Mouse (Mus musculus) heart, embryonic 13.5 days (tissue): ENCODE measurements at regions not wholly inside any gene's neighbourhood (a gene's known extent, or its start where the extent isn't known, plus 50 kb on each side); places are given as distances from the start of the nearest gene placed in this dataset.

Experiments used
- ATAC-seq: fragments of 200-750 bp; cut with Nextera tagmentation; 2 replicates; pipeline ENCODE4 v1.8.0; 2017; ENCODE audit warnings: moderate TSS enrichment; ENCODE audit not compliant: insufficient number of reproducible peaks, low FRiP score, low TSS enrichment; ENCODE audit errors: extremely low read depth
- H3K27ac ChIP-seq: fragments of 300-500 bp; sonication (generic); replicated peaks from 2 replicates; pipeline ENCODE4 v1.5.1; 2015; ENCODE audit warnings: moderate library complexity, mild to moderate bottlenecking, inconsistent platforms
- H3K27me3 ChIP-seq: fragments of 300-500 bp; sonication (generic); replicated peaks from 2 replicates; pipeline ENCODE4 v1.6.1; 2015; ENCODE audit warnings: mild to moderate bottlenecking, inconsistent platforms
- H3K36me3 ChIP-seq: fragments of 300-500 bp; sonication (generic); 2 replicates; pipeline ENCODE4 v1.6.1; 2015; ENCODE audit warnings: mild to moderate bottlenecking, inconsistent platforms
- H3K4me1 ChIP-seq: fragments of 300-500 bp; sonication (generic); 2 replicates; pipeline ENCODE4 v1.6.1; 2015; ENCODE audit warnings: inconsistent platforms
- H3K4me2 ChIP-seq: fragments of 300-500 bp; sonication (generic); 2 replicates; pipeline ENCODE4 v1.6.1; 2015; ENCODE audit warnings: inconsistent platforms, mild to moderate bottlenecking, moderate library complexity
- H3K4me3 ChIP-seq: fragments of 300-500 bp; sonication (generic); 2 replicates; pipeline ENCODE4 v1.5.1; 2015; ENCODE audit warnings: moderate library complexity, mild to moderate bottlenecking, inconsistent platforms
- H3K9ac ChIP-seq: fragments of 300-500 bp; sonication (generic); 2 replicates; pipeline ENCODE4 v1.6.1; 2015; ENCODE audit warnings: inconsistent platforms, mild to moderate bottlenecking, moderate library complexity
- H3K9me3 ChIP-seq: fragments of 300-500 bp; sonication (generic); 2 replicates; pipeline ENCODE4 v1.6.1; 2016; ENCODE audit warnings: inconsistent platforms
- WGBS: fragments of 180-500 bp; shearing (Covaris S2); methylation state at CpG from one replicate; pipeline ENCODE4 v1.1.7; 2015; ENCODE audit warnings: mixed read lengths; 5-methylcytosine and 5-hydroxymethylcytosine counted together

DNA sequence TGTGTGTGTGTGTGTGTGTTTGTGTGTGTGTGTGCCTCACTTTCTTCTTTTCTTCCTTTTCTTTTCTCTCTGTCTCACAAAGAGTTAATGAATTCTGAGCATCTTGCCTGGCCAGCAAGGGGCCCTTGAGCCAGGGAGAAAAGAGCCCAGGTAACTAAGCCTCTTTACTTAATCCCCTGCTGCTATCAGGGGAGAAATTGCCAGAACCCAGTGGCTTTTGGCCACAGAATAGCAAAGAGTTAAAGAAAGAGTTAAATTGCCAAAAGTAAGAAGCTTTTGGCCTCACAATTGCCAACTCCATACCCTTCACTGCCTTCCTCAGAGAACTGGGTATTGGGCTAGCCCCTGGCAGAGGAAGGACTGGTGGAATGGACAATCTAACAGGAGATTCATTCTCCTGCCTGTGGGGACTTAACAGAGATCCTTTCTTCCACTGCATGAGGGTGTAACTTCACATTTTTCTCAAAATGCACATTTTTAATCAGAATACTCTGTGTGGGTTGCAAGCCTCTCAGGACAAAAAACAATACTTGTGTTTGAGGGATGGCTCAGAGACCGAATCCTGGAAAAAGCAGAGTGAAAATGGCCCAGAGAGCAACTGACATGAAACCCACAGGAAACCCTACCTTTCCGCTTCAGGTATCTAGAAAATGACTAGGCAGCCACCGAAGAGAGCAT, 431.0 kb upstream of the Gm10131 start:
- no peaks in the 10 kb centered on the region for H3K9me3 ChIP-seq
- H3K4me1 ChIP-seq: peaks cover 2% of the 10 kb centered on the region; the same call in 1 of the 2 replicates
- no peak overlapping the region for H3K4me2 ChIP-seq
- ATAC-seq: no peak
- no peak overlapping the region for H3K4me3 ChIP-seq
- no peaks in the 10 kb centered on the region for H3K27me3 ChIP-seq
- 63% methylated on average over 3 of the region's 3 CpGs for WGBS
- H3K9ac ChIP-seq: no peak overlapping the region
- H3K36me3 ChIP-seq: no peaks in the 10 kb centered on the region
- H3K27ac ChIP-seq: no peak overlapping the region

DNA sequence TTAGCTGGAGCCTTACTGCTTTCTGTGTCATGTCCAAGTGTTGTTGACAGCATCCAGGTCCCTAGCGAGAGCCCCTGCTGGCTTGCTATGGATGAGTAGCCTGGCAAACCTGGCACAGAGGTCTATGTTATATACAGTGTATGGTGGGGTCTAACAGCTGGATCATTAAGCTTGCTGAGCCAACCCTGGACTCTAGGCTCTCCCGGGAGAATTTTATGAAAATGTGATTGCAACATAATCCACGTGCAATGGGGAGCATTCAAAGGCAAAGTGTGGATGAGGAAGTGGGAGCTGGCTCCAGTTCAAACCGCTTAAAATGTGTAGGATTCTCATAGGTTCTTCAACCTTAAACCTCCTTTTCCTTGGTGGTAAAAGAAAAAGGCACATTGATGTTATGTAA, 427.7 kb upstream of the Gm10131 start:
- no peak for ATAC-seq
- H3K4me2 ChIP-seq: no peak overlapping the region
- H3K4me3 ChIP-seq: no peak overlapping the region
- H3K27me3 ChIP-seq: no peaks in the 10 kb centered on the region
- H3K9me3 ChIP-seq: no peaks in the 10 kb centered on the region
- no peaks in the 10 kb centered on the region for H3K36me3 ChIP-seq
- peaks cover 3% of the 10 kb centered on the region for H3K4me1 ChIP-seq
- WGBS: 44% methylated on average over 4 of the region's 4 CpGs
- H3K9ac ChIP-seq: no peak overlapping the region
- no peak overlapping the region for H3K27ac ChIP-seq

DNA sequence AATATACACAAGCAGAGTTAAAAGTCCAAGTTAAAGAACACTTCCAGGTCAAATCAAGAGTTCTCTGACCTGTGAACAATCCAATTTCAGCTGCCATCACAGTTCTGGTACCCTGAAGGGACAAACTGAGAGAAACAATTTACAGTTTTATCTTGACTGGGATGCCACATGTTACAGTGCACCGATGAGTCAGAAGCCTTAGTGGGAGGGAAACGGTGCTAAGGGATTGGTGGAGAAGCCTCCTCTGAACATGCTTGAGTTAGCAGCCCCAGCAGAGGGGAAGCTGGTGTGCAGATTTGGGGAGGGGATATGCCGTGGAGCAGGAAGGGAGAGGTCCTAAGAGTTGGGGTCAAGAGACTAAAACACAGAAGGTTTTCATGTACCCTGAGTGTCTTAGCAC, 423.9 kb upstream of the Gm10131 start:
- no peak overlapping the region for H3K9ac ChIP-seq
- 47% methylated on average over 3 of the region's 3 CpGs for WGBS
- H3K9me3 ChIP-seq: no peaks in the 10 kb centered on the region
- ATAC-seq: no peak
- no peak overlapping the region for H3K4me2 ChIP-seq
- H3K27me3 ChIP-seq: no peaks in the 10 kb centered on the region
- H3K36me3 ChIP-seq: no peaks in the 10 kb centered on the region
- H3K4me1 ChIP-seq: peaks cover 26% of the 10 kb centered on the region
- H3K27ac ChIP-seq: no peak overlapping the region
- H3K4me3 ChIP-seq: no peak overlapping the region

DNA sequence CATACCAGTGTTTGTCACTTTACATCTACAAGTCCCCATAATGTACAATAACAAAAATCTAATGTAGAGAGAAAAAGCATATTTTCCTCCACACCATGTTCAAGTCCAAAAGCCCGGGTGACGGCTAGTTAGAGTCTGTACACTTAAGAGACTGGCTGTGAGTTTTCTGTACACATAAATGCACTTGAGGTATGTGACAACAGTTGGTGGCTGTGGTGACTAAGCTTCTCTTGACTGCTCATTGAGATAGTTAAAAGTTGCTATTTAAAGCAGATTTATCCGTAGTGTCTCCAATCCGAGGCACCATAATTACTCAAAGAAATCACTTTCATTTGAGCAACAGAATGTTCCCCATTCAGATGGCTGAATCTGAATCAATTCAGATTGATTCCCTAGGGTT, 421.9 kb upstream of the Gm10131 start:
- Histone ChIP-seq H3K36me3 (no peaks in the 10 kb centered on the region), H3K9ac (no peak overlapping the region), H3K27me3 (no peaks in the 10 kb centered on the region), H3K27ac (peak overlapping the region; percentile 34; the same call in 1 of the 2 replicates), H3K9me3 (no peaks in the 10 kb centered on the region), H3K4me2 (no peak overlapping the region; the same call in 1 of the 2 replicates), H3K4me1 (peaks cover 24% of the 10 kb centered on the region), H3K4me3 (no peak overlapping the region)
- 48% methylated on average over 4 of the region's 4 CpGs for WGBS
- no peak for ATAC-seq

DNA sequence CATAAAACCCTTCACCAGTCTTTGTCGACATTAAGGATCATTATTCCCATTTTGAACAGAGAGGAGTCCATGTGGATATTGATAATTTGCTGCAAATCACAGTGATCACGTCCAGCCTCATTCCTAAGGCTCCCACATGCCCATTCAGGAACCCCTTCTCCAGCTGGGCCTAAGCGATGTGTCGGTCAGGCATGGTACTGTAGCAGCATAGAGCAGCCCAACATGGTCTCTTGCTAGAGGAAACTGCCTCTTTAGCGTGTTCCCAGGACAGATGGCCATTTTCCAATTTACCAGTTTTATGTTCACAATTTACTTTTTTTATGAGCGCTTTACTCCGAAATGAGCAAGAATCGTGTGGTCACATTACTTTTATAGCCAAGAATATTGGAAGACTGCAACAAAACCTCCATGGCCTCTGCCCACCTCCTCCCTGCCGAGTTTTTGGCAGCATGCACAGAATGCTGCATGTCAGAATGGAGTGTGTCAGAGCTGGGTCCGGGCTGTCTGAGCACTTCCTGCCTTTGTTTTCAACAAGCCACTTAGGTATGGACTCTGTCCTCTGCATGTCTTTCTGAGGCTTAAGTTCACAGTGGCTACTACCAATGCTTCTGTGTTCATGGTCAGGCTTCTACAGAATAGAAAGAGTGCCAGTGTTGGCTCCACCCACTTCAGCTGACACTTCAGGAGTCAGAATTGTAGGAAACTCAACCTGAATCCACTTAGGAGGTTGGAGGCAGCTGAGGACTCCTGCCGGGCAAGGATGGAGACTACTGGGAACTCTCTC, 419.6 kb upstream of the Gm10131 start:
- Histone ChIP-seq H3K4me2 (no peak overlapping the region), H3K36me3 (no peaks in the 10 kb centered on the region), H3K4me1 (peaks cover 24% of the 10 kb centered on the region), H3K9ac (no peak overlapping the region), H3K27ac (no peak overlapping the region; the same call in none of the 2 replicates), H3K9me3 (no peaks in the 10 kb centered on the region), H3K27me3 (no peaks in the 10 kb centered on the region), H3K4me3 (no peak overlapping the region)
- no peak for ATAC-seq
- WGBS: 67% methylated on average over 11 of the region's 11 CpGs

DNA sequence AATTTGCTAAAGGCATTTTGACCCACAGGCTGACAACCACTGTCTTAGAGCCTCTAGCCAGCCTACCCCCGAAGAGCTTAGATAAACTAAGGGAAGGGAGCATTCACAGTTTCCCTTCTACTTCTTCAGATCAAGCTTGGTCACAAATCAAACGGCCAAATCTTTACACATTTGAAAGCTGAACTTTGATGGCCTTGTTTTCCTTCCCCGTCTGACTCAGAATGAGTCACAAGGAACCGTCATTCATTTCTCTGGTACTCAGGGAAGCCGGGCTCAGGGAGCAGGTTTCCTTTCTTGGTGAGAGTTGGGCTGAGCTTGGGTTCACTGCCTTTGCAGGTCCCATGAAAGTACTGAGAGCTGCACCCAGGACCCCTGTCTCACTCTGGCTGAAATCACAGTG, 418.5 kb upstream of the Gm10131 start:
- ATAC-seq: no peak
- no peaks in the 10 kb centered on the region for H3K27me3 ChIP-seq
- H3K9ac ChIP-seq: no peak overlapping the region
- H3K27ac ChIP-seq: no peak overlapping the region
- H3K4me3 ChIP-seq: no peak overlapping the region
- no peak overlapping the region for H3K4me2 ChIP-seq
- H3K4me1 ChIP-seq: peaks cover 25% of the 10 kb centered on the region
- 50% methylated on average over 5 of the region's 5 CpGs for WGBS
- H3K9me3 ChIP-seq: no peaks in the 10 kb centered on the region
- H3K36me3 ChIP-seq: no peaks in the 10 kb centered on the region

DNA sequence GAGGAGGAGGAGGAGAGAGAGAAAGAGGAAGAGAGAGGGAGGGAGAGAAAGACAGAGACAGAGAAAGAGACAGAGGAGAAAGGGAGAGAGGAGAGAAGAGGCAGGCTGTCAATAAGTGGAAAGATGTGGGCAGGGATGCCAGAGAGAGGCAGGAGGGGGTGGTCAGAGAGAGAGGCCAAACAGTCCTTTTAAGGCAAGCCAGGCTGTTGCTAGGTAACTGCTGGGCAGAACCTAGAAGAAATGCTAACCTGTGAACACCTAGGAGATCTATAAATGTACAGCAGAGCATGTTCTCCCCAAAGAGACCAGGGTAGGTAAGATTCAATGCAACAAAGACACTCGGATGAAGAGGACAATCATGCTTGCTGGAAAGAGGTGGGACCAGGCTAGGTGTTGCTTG, 417.9 kb upstream of the Gm10131 start:
- no peak overlapping the region for H3K9ac ChIP-seq
- no peak for ATAC-seq
- H3K4me1 ChIP-seq: peaks cover 27% of the 10 kb centered on the region
- no peak overlapping the region for H3K4me3 ChIP-seq
- 71% methylated on average over 1 of the region's 1 CpGs for WGBS
- H3K36me3 ChIP-seq: no peaks in the 10 kb centered on the region
- H3K27me3 ChIP-seq: no peaks in the 10 kb centered on the region
- no peaks in the 10 kb centered on the region for H3K9me3 ChIP-seq
- no peak overlapping the region for H3K4me2 ChIP-seq
- H3K27ac ChIP-seq: no peak overlapping the region

DNA sequence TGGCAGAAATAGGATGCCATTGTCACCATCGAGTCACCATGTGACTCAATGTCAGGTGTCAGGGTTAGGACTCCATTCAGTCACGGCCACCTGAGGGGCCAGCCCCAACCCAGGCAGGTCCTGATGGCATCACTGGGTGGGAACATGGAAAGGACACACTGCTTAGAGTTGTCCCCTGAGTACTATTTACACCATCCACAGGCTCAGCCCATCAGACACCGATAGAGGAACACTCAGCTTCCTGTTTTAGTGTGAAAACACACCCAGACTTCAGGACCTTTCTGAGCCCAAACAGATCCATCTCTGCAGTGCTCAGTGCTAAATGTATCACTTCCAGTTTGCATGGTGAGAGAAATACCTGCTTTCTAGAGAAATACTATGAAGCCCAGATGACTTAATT, 416.7 kb upstream of the Gm10131 start:
- no peak overlapping the region for H3K27ac ChIP-seq
- no peaks in the 10 kb centered on the region for H3K9me3 ChIP-seq
- ATAC-seq: no peak
- no peak overlapping the region for H3K4me2 ChIP-seq
- no peak overlapping the region for H3K9ac ChIP-seq
- H3K36me3 ChIP-seq: no peaks in the 10 kb centered on the region
- no peak overlapping the region for H3K4me3 ChIP-seq
- 71% methylated on average over 3 of the region's 3 CpGs for WGBS
- H3K27me3 ChIP-seq: no peaks in the 10 kb centered on the region
- peaks cover 16% of the 10 kb centered on the region for H3K4me1 ChIP-seq

DNA sequence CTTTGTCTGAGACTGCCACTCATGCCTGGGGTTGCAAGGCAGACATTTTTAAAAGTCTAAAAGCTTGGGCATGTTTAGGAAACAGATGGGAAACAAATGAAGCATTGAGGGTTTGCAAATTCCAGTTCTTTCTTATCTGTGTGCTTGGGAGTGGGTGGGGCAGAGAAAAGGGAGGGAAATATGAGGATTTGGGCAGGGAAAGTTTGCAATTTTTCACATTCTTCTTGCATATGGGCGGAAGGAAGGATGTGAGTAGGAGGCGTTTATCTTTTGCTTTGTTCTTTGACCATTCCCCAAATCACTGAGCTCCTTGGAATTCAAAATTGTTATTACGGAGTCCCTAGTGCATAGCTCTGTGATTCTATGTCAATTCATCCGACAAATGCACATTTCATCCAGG, 413.7 kb upstream of the Gm10131 start:
- no peak for ATAC-seq
- Histone ChIP-seq H3K4me2 (no peak overlapping the region), H3K9me3 (no peaks in the 10 kb centered on the region), H3K9ac (no peak overlapping the region), H3K4me3 (no peak overlapping the region), H3K27me3 (no peaks in the 10 kb centered on the region), H3K36me3 (no peaks in the 10 kb centered on the region), H3K4me1 (peaks cover 3% of the 10 kb centered on the region; the same call in 1 of the 2 replicates), H3K27ac (no peak overlapping the region)
- 44% methylated on average over 4 of the region's 4 CpGs for WGBS

DNA sequence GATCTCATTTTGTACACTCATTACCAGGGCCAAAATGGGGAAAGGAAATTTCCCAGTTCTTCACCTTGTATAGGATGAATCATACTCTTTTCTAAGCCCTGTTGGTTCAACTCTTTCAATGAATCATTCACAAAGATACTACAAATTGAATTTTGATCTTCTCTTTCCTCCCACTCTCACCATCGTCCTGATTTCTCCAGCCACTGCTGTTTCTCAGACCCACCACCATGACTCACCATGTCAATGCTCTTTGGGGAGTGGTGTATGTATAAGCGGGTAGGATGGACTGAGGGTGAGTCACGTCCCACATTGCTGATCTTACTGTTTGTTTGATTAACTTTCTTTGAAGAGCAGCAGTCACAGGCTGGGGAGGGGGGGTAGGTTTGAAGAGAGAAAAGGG, 412.3 kb upstream of the Gm10131 start:
- no peaks in the 10 kb centered on the region for H3K36me3 ChIP-seq
- no peak for ATAC-seq
- H3K4me1 ChIP-seq: peaks cover 3% of the 10 kb centered on the region; the same call in 1 of the 2 replicates
- H3K9ac ChIP-seq: no peak overlapping the region
- H3K27ac ChIP-seq: no peak overlapping the region
- no peaks in the 10 kb centered on the region for H3K27me3 ChIP-seq
- 68% methylated on average over 3 of the region's 3 CpGs for WGBS
- H3K4me2 ChIP-seq: no peak overlapping the region
- H3K9me3 ChIP-seq: no peaks in the 10 kb centered on the region
- H3K4me3 ChIP-seq: no peak overlapping the region

DNA sequence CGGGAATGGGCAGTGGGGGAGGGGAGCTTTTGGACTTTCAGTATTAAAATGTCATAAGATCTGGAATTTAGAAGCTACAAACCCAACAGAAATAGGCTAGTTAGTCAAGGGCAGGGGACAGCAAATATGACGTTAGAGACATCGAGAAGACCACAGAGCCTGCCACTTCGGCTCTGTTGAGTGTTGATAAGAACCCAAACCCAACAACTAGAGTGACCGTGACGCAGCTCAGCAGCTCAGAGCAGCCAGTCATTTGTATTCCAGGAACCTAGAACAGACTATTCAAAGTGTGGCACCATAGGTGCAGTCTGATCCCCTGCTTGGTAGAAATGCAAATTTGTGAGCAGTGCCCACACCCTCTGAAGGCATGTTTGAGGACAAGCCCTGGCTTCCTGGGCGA, 409.8 kb upstream of the Gm10131 start:
- Histone ChIP-seq H3K9ac (no peak overlapping the region), H3K4me2 (no peak overlapping the region), H3K9me3 (no peaks in the 10 kb centered on the region), H3K27ac (no peak overlapping the region), H3K36me3 (no peaks in the 10 kb centered on the region), H3K4me3 (no peak overlapping the region), H3K27me3 (no peaks in the 10 kb centered on the region), H3K4me1 (peaks cover 3% of the 10 kb centered on the region; the same call in 1 of the 2 replicates)
- WGBS: 58% methylated on average over 7 of the region's 7 CpGs
- ATAC-seq: no peak

DNA sequence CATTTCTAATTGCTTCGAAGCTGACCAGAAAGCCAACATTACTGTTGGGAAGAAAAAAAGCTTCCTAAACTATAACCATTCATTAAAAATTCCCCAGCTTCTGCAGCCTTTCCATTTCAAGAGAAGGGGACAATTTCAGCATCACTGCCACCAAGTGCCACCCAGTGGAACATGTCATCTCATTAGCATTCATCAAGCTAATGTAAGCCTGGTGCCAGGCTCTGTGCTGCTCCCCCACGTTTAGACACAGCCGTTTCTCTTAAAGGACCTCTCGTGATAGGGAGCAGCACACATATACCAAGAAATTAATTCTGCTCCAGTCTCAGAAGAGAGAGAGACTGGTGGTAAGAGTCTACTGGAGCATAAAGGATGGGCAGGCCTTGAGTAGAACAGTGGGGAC, 409.1 kb upstream of the Gm10131 start:
- no peak overlapping the region for H3K9ac ChIP-seq
- H3K27ac ChIP-seq: no peak overlapping the region
- ATAC-seq: no peak
- no peaks in the 10 kb centered on the region for H3K27me3 ChIP-seq
- peaks cover 5% of the 10 kb centered on the region; the same call in 1 of the 2 replicates for H3K9me3 ChIP-seq
- WGBS: 68% methylated on average over 4 of the region's 4 CpGs
- no peak overlapping the region for H3K4me2 ChIP-seq
- peaks cover 3% of the 10 kb centered on the region; the same call in 1 of the 2 replicates for H3K4me1 ChIP-seq
- no peaks in the 10 kb centered on the region for H3K36me3 ChIP-seq
- H3K4me3 ChIP-seq: no peak overlapping the region
